Mouse (Mus musculus): ENCODE measurements around the gene Setd3. TPM values are rescaled to one million over a fixed set of nuclear protein-coding genes. Genes with fewer than 3 reads are reported as not detected.

The Setd3 gene
- polyA plus RNA-seq, 1 experiment from 2014 or later = 91.6 TPM

- H3K4me3 ChIP-seq (ENCODE audit: low read depth, low read length) = no peak overlapping the region
- peaks cover 28% of the 10 kb centered on the region for H3K4me1 ChIP-seq (ENCODE audit: control insufficient read depth, insufficient read depth, low read length)
- peaks cover 4% of the 10 kb centered on the region; the same call in 1 of the 2 replicates for H3K36me3 ChIP-seq (ENCODE audit: control insufficient read depth, insufficient read depth, low read length)
- no peak overlapping the region for H3K9ac ChIP-seq (ENCODE audit: low read length)
- ATAC-seq (ENCODE audit: insufficient read depth, low FRiP score, low TSS enrichment) = no peak
- H3K4me2 ChIP-seq (ENCODE audit: low read depth) = no peak overlapping the region
- 85% methylated on average over 15 of the region's 15 CpGs for WGBS
- no peaks in the 10 kb centered on the region for H3K27me3 ChIP-seq (ENCODE audit: control insufficient read depth, insufficient read depth, low read length)
- DNase-seq (ENCODE audit: low spot score) = no peak
- H3K27ac ChIP-seq (ENCODE audit: low read depth, low read length) = no peak overlapping the region
- no peaks in the 10 kb centered on the region for H3K9me3 ChIP-seq (ENCODE audit: control insufficient read depth, low read length)
Measured at GRCm38 (mm10) chr12:108210623-108211022, 31.5 kb upstream of the Setd3 start.

- Histone ChIP-seq H3K27me3 (ENCODE audit: control insufficient read depth, insufficient read depth, low read length) (no peaks in the 10 kb centered on the region), H3K4me1 (ENCODE audit: control insufficient read depth, insufficient read depth, low read length) (peaks cover 15% of the 10 kb centered on the region), H3K9me3 (ENCODE audit: control insufficient read depth, low read length) (no peaks in the 10 kb centered on the region), H3K4me2 (ENCODE audit: low read depth) (no peak overlapping the region), H3K4me3 (ENCODE audit: low read depth, low read length) (no peak overlapping the region), H3K27ac (ENCODE audit: low read depth, low read length) (no peak overlapping the region), H3K36me3 (ENCODE audit: control insufficient read depth, insufficient read depth, low read length) (peaks cover 9% of the 10 kb centered on the region; the same call in 1 of the 2 replicates), H3K9ac (ENCODE audit: low read length) (no peak overlapping the region)
- ATAC-seq (ENCODE audit: insufficient read depth, low FRiP score, low TSS enrichment) (no peak), DNase-seq (ENCODE audit: low spot score) (peak; percentile 83)
- 34% methylated on average over 13 of the region's 13 CpGs for WGBS
Measured at GRCm38 (mm10) chr12:108208726-108209438, 29.8 kb upstream of the Setd3 start.

- H3K27ac ChIP-seq (ENCODE audit: low read depth, low read length) = no peak overlapping the region
- no peak overlapping the region for H3K4me3 ChIP-seq (ENCODE audit: low read depth, low read length)
- no peak overlapping the region for H3K9ac ChIP-seq (ENCODE audit: low read length)
- H3K27me3 ChIP-seq (ENCODE audit: control insufficient read depth, insufficient read depth, low read length) = no peaks in the 10 kb centered on the region
- peaks cover 9% of the 10 kb centered on the region for H3K4me1 ChIP-seq (ENCODE audit: control insufficient read depth, insufficient read depth, low read length)
- no peak overlapping the region for H3K4me2 ChIP-seq (ENCODE audit: low read depth)
- no peaks in the 10 kb centered on the region for H3K9me3 ChIP-seq (ENCODE audit: control insufficient read depth, low read length)
- H3K36me3 ChIP-seq (ENCODE audit: control insufficient read depth, insufficient read depth, low read length) = peaks cover 9% of the 10 kb centered on the region; the same call in 1 of the 2 replicates
- 89% methylated on average over 9 of the region's 9 CpGs for WGBS
- ATAC-seq (ENCODE audit: insufficient read depth, low FRiP score, low TSS enrichment) = no peak
- no peak for DNase-seq (ENCODE audit: low spot score)
Measured at GRCm38 (mm10) chr12:108208216-108208615, 29.1 kb upstream of the Setd3 start.

GRCm38 (mm10) chr12:108206641-108207040, 27.5 kb upstream of the Setd3 start:
- peak; percentile 84 for DNase-seq (ENCODE audit: low spot score)
- Histone ChIP-seq H3K27ac (ENCODE audit: low read depth, low read length) (no peak overlapping the region), H3K4me1 (ENCODE audit: control insufficient read depth, insufficient read depth, low read length) (0 out of 2 replicates have a peak, but pooled peaks cover 4% of the 10 kb centered on the region), H3K4me3 (ENCODE audit: low read depth, low read length) (no peak overlapping the region), H3K9ac (ENCODE audit: low read length) (no peak overlapping the region), H3K27me3 (ENCODE audit: control insufficient read depth, insufficient read depth, low read length) (no peaks in the 10 kb centered on the region), H3K4me2 (ENCODE audit: low read depth) (no peak overlapping the region), H3K9me3 (ENCODE audit: control insufficient read depth, low read length) (no peaks in the 10 kb centered on the region), H3K36me3 (ENCODE audit: control insufficient read depth, insufficient read depth, low read length) (peaks cover 13% of the 10 kb centered on the region)
- peak; percentile 48; the same call in 1 of the 2 replicates for ATAC-seq (ENCODE audit: insufficient read depth, low FRiP score, low TSS enrichment)
- 14% methylated on average over 5 of the region's 5 CpGs for WGBS

- Histone ChIP-seq H3K9me3 (ENCODE audit: control insufficient read depth, low read length) (no peaks in the 10 kb centered on the region), H3K36me3 (ENCODE audit: control insufficient read depth, insufficient read depth, low read length) (peaks cover 16% of the 10 kb centered on the region), H3K9ac (ENCODE audit: low read length) (no peak overlapping the region), H3K27ac (ENCODE audit: low read depth, low read length) (no peak overlapping the region), H3K4me1 (ENCODE audit: control insufficient read depth, insufficient read depth, low read length) (0 out of 2 replicates have a peak, but pooled peaks cover 4% of the 10 kb centered on the region), H3K4me3 (ENCODE audit: low read depth, low read length) (no peak overlapping the region), H3K4me2 (ENCODE audit: low read depth) (no peak overlapping the region), H3K27me3 (ENCODE audit: control insufficient read depth, insufficient read depth, low read length) (no peaks in the 10 kb centered on the region)
- WGBS = 84% methylated on average over 12 of the region's 12 CpGs
- DNase-seq (ENCODE audit: low spot score) (no peak), ATAC-seq (ENCODE audit: insufficient read depth, low FRiP score, low TSS enrichment) (no peak)
Measured at GRCm38 (mm10) chr12:108204978-108205377, 25.9 kb upstream of the Setd3 start.

- ATAC-seq (ENCODE audit: insufficient read depth, low FRiP score, low TSS enrichment) (no peak), DNase-seq (ENCODE audit: low spot score) (no peak)
- no peak overlapping the region for H3K4me3 ChIP-seq (ENCODE audit: low read depth, low read length)
- no peaks in the 10 kb centered on the region for H3K27me3 ChIP-seq (ENCODE audit: control insufficient read depth, insufficient read depth, low read length)
- no peak overlapping the region for H3K27ac ChIP-seq (ENCODE audit: low read depth, low read length)
- peaks cover 16% of the 10 kb centered on the region for H3K36me3 ChIP-seq (ENCODE audit: control insufficient read depth, insufficient read depth, low read length)
- whole genome bisulfite sequencing = 71% methylated on average over 8 of the region's 8 CpGs
- no peak overlapping the region for H3K9ac ChIP-seq (ENCODE audit: low read length)
- H3K9me3 ChIP-seq (ENCODE audit: control insufficient read depth, low read length) = no peaks in the 10 kb centered on the region
- H3K4me2 ChIP-seq (ENCODE audit: low read depth) = no peak overlapping the region
- no peaks in the 10 kb centered on the region for H3K4me1 ChIP-seq (ENCODE audit: control insufficient read depth, insufficient read depth, low read length)
Measured at GRCm38 (mm10) chr12:108203895-108204294, 24.8 kb upstream of the Setd3 start.

- 90% methylated on average over 1 of the region's 1 CpGs for WGBS
- no peaks in the 10 kb centered on the region for H3K9me3 ChIP-seq (ENCODE audit: control insufficient read depth, low read length)
- H3K9ac ChIP-seq (ENCODE audit: low read length) = no peak overlapping the region
- peak; percentile 12 for DNase-seq (ENCODE audit: low spot score)
- H3K4me1 ChIP-seq (ENCODE audit: control insufficient read depth, insufficient read depth, low read length) = no peaks in the 10 kb centered on the region
- no peak overlapping the region for H3K4me3 ChIP-seq (ENCODE audit: low read depth, low read length)
- H3K36me3 ChIP-seq (ENCODE audit: control insufficient read depth, insufficient read depth, low read length) = peaks cover 16% of the 10 kb centered on the region
- H3K4me2 ChIP-seq (ENCODE audit: low read depth) = no peak overlapping the region
- H3K27ac ChIP-seq (ENCODE audit: low read depth, low read length) = no peak overlapping the region
- ATAC-seq (ENCODE audit: insufficient read depth, low FRiP score, low TSS enrichment) = no peak
- no peaks in the 10 kb centered on the region for H3K27me3 ChIP-seq (ENCODE audit: control insufficient read depth, insufficient read depth, low read length)
Measured at GRCm38 (mm10) chr12:108200094-108200493, 21.0 kb upstream of the Setd3 start.

GRCm38 (mm10) chr12:108198447-108198846, 19.3 kb upstream of the Setd3 start:
- Histone ChIP-seq H3K27ac (ENCODE audit: low read depth, low read length) (no peak overlapping the region), H3K36me3 (ENCODE audit: control insufficient read depth, insufficient read depth, low read length) (peaks cover 21% of the 10 kb centered on the region), H3K4me2 (ENCODE audit: low read depth) (no peak overlapping the region), H3K4me3 (ENCODE audit: low read depth, low read length) (no peak overlapping the region), H3K9ac (ENCODE audit: low read length) (no peak overlapping the region), H3K9me3 (ENCODE audit: control insufficient read depth, low read length) (no peaks in the 10 kb centered on the region), H3K4me1 (ENCODE audit: control insufficient read depth, insufficient read depth, low read length) (no peaks in the 10 kb centered on the region), H3K27me3 (ENCODE audit: control insufficient read depth, insufficient read depth, low read length) (no peaks in the 10 kb centered on the region)
- DNase-seq (ENCODE audit: low spot score) (no peak), ATAC-seq (ENCODE audit: insufficient read depth, low FRiP score, low TSS enrichment) (no peak)
- WGBS = 90% methylated on average over 4 of the region's 4 CpGs

- no peaks in the 10 kb centered on the region for H3K4me1 ChIP-seq (ENCODE audit: control insufficient read depth, insufficient read depth, low read length)
- no peak overlapping the region for H3K4me3 ChIP-seq (ENCODE audit: low read depth, low read length)
- peaks cover 20% of the 10 kb centered on the region for H3K36me3 ChIP-seq (ENCODE audit: control insufficient read depth, insufficient read depth, low read length)
- DNase-seq (ENCODE audit: low spot score) = no peak
- WGBS = 93% methylated on average over 11 of the region's 11 CpGs
- H3K4me2 ChIP-seq (ENCODE audit: low read depth) = no peak overlapping the region
- H3K9me3 ChIP-seq (ENCODE audit: control insufficient read depth, low read length) = no peaks in the 10 kb centered on the region
- no peak overlapping the region for H3K9ac ChIP-seq (ENCODE audit: low read length)
- ATAC-seq (ENCODE audit: insufficient read depth, low FRiP score, low TSS enrichment) = no peak
- H3K27ac ChIP-seq (ENCODE audit: low read depth, low read length) = no peak overlapping the region
- H3K27me3 ChIP-seq (ENCODE audit: control insufficient read depth, insufficient read depth, low read length) = no peaks in the 10 kb centered on the region
Measured at GRCm38 (mm10) chr12:108195761-108196160, 16.6 kb upstream of the Setd3 start.
